In genomic region chr12:86796351-86796750, GRCm38 (mm10) we compare ENCODE assay signal across 11 mouse cellular contexts.
DNase-seq lines count a peak whose midpoint lies in the region; ATAC-seq and TF ChIP-seq lines count a peak whose summit lies in the region.
"Had no signal": no experiment of that assay in that cellular context is flagged by ENCODE, and none has a peak within 500 bp of the region (broad histone marks: within the 10 kb centered on the region; RNA-seq: fewer than 3 reads in every experiment).

No protein-coding gene starts in this region.

- no peak overlapping the region for H3K4me2 ChIP-seq in liver, embryonic 12.5 days
- H3K4me2 ChIP-seq in forebrain, embryonic 16.5 days (ENCODE audit: low read length), result no peak overlapping the region
- H3K4me2 ChIP-seq in neural tube, embryonic 14.5 days (ENCODE audit: low read depth, low read length), result no peak overlapping the region
- H3K4me2 ChIP-seq: embryonic facial prominence, embryonic 13.5 days; intestine, embryonic 15.5 days; limb, embryonic 13.5 days had no signal

- peaks cover 28% of the 10 kb centered on the region for H3K4me1 ChIP-seq in liver, adult 2 months (ENCODE audit: control insufficient read depth, insufficient read depth, low read length)
- H3K4me1 ChIP-seq in liver, embryonic 12.5 days, result peaks cover 47% of the 10 kb centered on the region
- peaks cover 35% of the 10 kb centered on the region for H3K4me1 ChIP-seq in forebrain, embryonic 16.5 days (replicated peaks; ENCODE audit: control insufficient read depth, insufficient read depth, low read length)
- H3K4me1 ChIP-seq in neural tube, embryonic 14.5 days (ENCODE audit: control insufficient read depth, insufficient read depth, low read length), result peaks cover 23% of the 10 kb centered on the region

- WGBS in liver, adult 2 months, result 23% methylated on average over 3 of the region's 3 CpGs
- WGBS in liver, embryonic 12.5 days (ENCODE audit: insufficient replicate concordance), result 60% methylated on average over 3 of the region's 3 CpGs
- 82% methylated on average over 3 of the region's 3 CpGs for WGBS in forebrain, embryonic 16.5 days
- WGBS in neural tube, embryonic 14.5 days, result 84% methylated on average over 3 of the region's 3 CpGs

- TF ChIP-seq CTCF in gastrocnemius, adult 2 months (IDR thresholded peaks at IDR 0.05), result no peak
- no peak for TF ChIP-seq CTCF in liver, adult 2 months (IDR thresholded peaks at IDR 0.05; ENCODE audit: low read depth, low read length)

- no peak overlapping the region for H3K9ac ChIP-seq in liver, adult 2 months (ENCODE audit: low read depth, low read length)
- no peak overlapping the region for H3K9ac ChIP-seq in liver, embryonic 12.5 days
- H3K9ac ChIP-seq in forebrain, embryonic 16.5 days (replicated peaks; ENCODE audit: low read depth, low read length), result no peak overlapping the region
- no peak overlapping the region for H3K9ac ChIP-seq in neural tube, embryonic 14.5 days (replicated peaks; ENCODE audit: low read depth, low read length)
- H3K9ac ChIP-seq: embryonic facial prominence, embryonic 13.5 days; intestine, embryonic 15.5 days; limb, embryonic 13.5 days had no signal

- H3K27ac ChIP-seq in gastrocnemius, adult 2 months, result peak overlapping the region; percentile 38
- peak overlapping the region; percentile 41 for H3K27ac ChIP-seq in liver, adult 2 months (replicated peaks; ENCODE audit: insufficient read depth, low read depth, low read length)
- H3K27ac ChIP-seq in liver, embryonic 12.5 days, result no peak overlapping the region
- 0 out of 2 replicates have a peak overlapping the region, but pooled peaks have one; percentile 17 for H3K27ac ChIP-seq in forebrain, embryonic 16.5 days (ENCODE audit: low read length)
- H3K27ac ChIP-seq in neural tube, embryonic 14.5 days (ENCODE audit: low read depth, low read length), result no peak overlapping the region
- H3K27ac ChIP-seq: intestine, embryonic 15.5 days; limb, embryonic 13.5 days had no signal

- no peaks in the 10 kb centered on the region for H3K9me3 ChIP-seq in liver, embryonic 12.5 days (replicated peaks)
- no peaks in the 10 kb centered on the region for H3K9me3 ChIP-seq in forebrain, embryonic 16.5 days (ENCODE audit: control insufficient read depth, low read length)
- H3K9me3 ChIP-seq in neural tube, embryonic 14.5 days (ENCODE audit: control insufficient read depth, low read length), result no peaks in the 10 kb centered on the region
- H3K9me3 ChIP-seq: embryonic facial prominence, embryonic 13.5 days; intestine, embryonic 15.5 days; limb, embryonic 13.5 days had no signal

- intact Hi-C loops in gastrocnemius, adult 2 months (cut with DNase I), result loop anchor here (5.0 kb wide), 1 partner anchor 126 kb away; no protein-coding TSS in a partner anchor

- H3K79me2 ChIP-seq in liver, adult 2 months (ENCODE audit: control insufficient read depth, insufficient read depth, low read length), result no peaks in the 10 kb centered on the region

- no peaks in the 10 kb centered on the region for H3K27me3 ChIP-seq in liver, adult 2 months (ENCODE audit: control insufficient read depth, insufficient read depth, low read length)
- no peaks in the 10 kb centered on the region for H3K27me3 ChIP-seq in liver, embryonic 12.5 days (replicated peaks)
- H3K27me3 ChIP-seq in forebrain, embryonic 16.5 days (replicated peaks; ENCODE audit: control insufficient read depth, insufficient read depth, low read length), result no peaks in the 10 kb centered on the region
- H3K27me3 ChIP-seq in neural tube, embryonic 14.5 days (ENCODE audit: control insufficient read depth, insufficient read depth, low read length), result no peaks in the 10 kb centered on the region
- H3K27me3 ChIP-seq: embryonic facial prominence, embryonic 13.5 days; intestine, embryonic 15.5 days; limb, embryonic 13.5 days had no signal

- TF ChIP-seq POLR2A in liver, adult 2 months (IDR thresholded peaks at IDR 0.05; ENCODE audit: extremely low read depth, insufficient read depth, low read length), result no peak

- DNase-seq in gastrocnemius, adult 2 months, result no peak
- no peak for DNase-seq in gastrocnemius, adult 18-20 months (ENCODE audit: low spot score)
- DNase-seq in liver, adult 2 months (ENCODE audit: extremely low read depth, low read depth, low spot score), result peak; percentile 88
- DNase-seq in urinary bladder, adult 2 months (ENCODE audit: low spot score), result no peak

- H3K36me3 ChIP-seq in liver, adult 2 months (ENCODE audit: control insufficient read depth, insufficient read depth, low read length), result no peaks in the 10 kb centered on the region
- H3K36me3 ChIP-seq in liver, embryonic 12.5 days, result no peaks in the 10 kb centered on the region
- no peaks in the 10 kb centered on the region for H3K36me3 ChIP-seq in forebrain, embryonic 16.5 days (ENCODE audit: control insufficient read depth, insufficient read depth)
- no peaks in the 10 kb centered on the region for H3K36me3 ChIP-seq in neural tube, embryonic 14.5 days (ENCODE audit: control insufficient read depth, insufficient read depth, low read length)
- H3K36me3 ChIP-seq: embryonic facial prominence, embryonic 13.5 days; intestine, embryonic 15.5 days; limb, embryonic 13.5 days had no signal

- ATAC-seq in liver, embryonic 12.5 days, result no peak
- ATAC-seq in forebrain, embryonic 16.5 days, result 0 out of 2 replicates have a peak, but pooled peaks have one; percentile 1
- ATAC-seq in neural tube, embryonic 14.5 days (ENCODE audit: low read depth), result 0 out of 2 replicates have a peak, but pooled peaks have one; percentile 0
- no peak for ATAC-seq in frontal cortex, adult (ENCODE audit: low TSS enrichment)

- H3K4me3 ChIP-seq in gastrocnemius, adult 2 months, result no peak overlapping the region
- no peak overlapping the region for H3K4me3 ChIP-seq in liver, adult 2 months (ENCODE audit: insufficient read depth, low read depth, low read length)
- no peak overlapping the region for H3K4me3 ChIP-seq in liver, embryonic 12.5 days
- H3K4me3 ChIP-seq in forebrain, embryonic 16.5 days (replicated peaks; ENCODE audit: low read length), result no peak overlapping the region
- H3K4me3 ChIP-seq in neural tube, embryonic 14.5 days (ENCODE audit: low read depth, low read length), result no peak overlapping the region
- H3K4me3 ChIP-seq: embryonic facial prominence, embryonic 13.5 days; intestine, embryonic 15.5 days; limb, embryonic 13.5 days had no signal

Comparison
In these comparisons a context has a peak if more than half of its experiments do, and no peak if none do; other contexts are left out.
1. H3K27ac ChIP-seq: peak in gastrocnemius, adult 2 months (single experiment), liver, adult 2 months (single experiment) and forebrain, embryonic 16.5 days (single experiment); none in liver, embryonic 12.5 days (single experiment) and neural tube, embryonic 14.5 days (single experiment).
2. ATAC-seq: peak in forebrain, embryonic 16.5 days (single experiment) and neural tube, embryonic 14.5 days (single experiment); none in liver, embryonic 12.5 days (single experiment) and frontal cortex, adult (single experiment).